Mouse (Mus musculus): ENCODE measurements around the gene Glipr1l2. TPM values are rescaled to one million over a fixed set of nuclear protein-coding genes. Genes with fewer than 3 reads are reported as not detected.

The Glipr1l2 gene
- polyA plus RNA-seq, 1 experiment from 2014 or later, result not detected

Other genes starting within 250 kb of the Glipr1l2 start
- gene Krr1, start 110.7 kb upstream of the Glipr1l2 start, polyA plus RNA-seq (2014; fragmentation: Nextera tagmentation; extraction: Ambion mirVana), result 59.6 and 68.7 TPM in 2 replicates
- 0.86 and 1.2 TPM in 2 replicates for gene Glipr1, start 80.7 kb upstream of the Glipr1l2 start, polyA plus RNA-seq (2014; fragmentation: Nextera tagmentation; extraction: Ambion mirVana)
- 0.28 TPM in 1 of 2 replicates, not detected in the other for gene Glipr1l1, start 23.2 kb upstream of the Glipr1l2 start, polyA plus RNA-seq (2014; fragmentation: Nextera tagmentation; extraction: Ambion mirVana)
- gene Glipr1l3, start 77.0 kb downstream of the Glipr1l2 start, polyA plus RNA-seq (2014; fragmentation: Nextera tagmentation; extraction: Ambion mirVana), result 0.17 TPM in 1 of 2 replicates, not detected in the other
- 0.74 and 0.80 TPM in 2 replicates for gene Caps2, start 80.3 kb downstream of the Glipr1l2 start, polyA plus RNA-seq (2014; fragmentation: Nextera tagmentation; extraction: Ambion mirVana)
- 0.86 and 1.2 TPM in 2 replicates for gene Kcnc2, start 187.8 kb downstream of the Glipr1l2 start, polyA plus RNA-seq (2014; fragmentation: Nextera tagmentation; extraction: Ambion mirVana)